Mouse (Mus musculus): ENCODE measurements around the gene Ndufb11.

DNA sequence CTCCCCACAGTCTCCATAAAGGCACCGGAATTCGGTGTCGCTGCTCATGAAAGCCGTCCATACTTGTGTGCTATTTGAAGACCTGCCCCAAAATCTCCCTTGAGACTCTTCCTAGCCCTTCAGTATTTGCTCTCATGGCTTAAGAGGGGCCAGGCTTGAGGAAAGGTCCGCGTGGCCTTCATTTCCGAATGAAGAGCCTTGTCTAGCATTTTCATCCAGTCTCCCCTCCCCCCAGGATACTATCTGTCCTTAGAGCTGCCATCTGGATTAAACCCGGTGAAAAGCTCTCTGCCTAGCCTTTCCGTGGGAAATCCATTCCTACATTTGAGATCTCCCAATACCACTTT lies 46.0 kb upstream of the Ndufb11 start:
- TF ChIP-seq CTCF (IDR thresholded peaks at IDR 0.05; ENCODE audit: low read depth, low read length) (no peak), GATA1 (IDR thresholded peaks at IDR 0.05; ENCODE audit: borderline replicate concordance, low read length) (no peak), POLR2AphosphoS5 (IDR thresholded peaks at IDR 0.05; ENCODE audit: insufficient replicate concordance, low read depth, low read length) (no peak)
